Mouse (Mus musculus): Measurements from ENCODE around the gene Cox14. TPM values are rescaled to one million over a fixed set of nuclear protein-coding genes. Genes with fewer than 3 reads are reported as not detected.

The Cox14 gene
- polyA plus RNA-seq (2012; rRNA removed): 301 and 397 TPM in 2 replicates

DNA sequence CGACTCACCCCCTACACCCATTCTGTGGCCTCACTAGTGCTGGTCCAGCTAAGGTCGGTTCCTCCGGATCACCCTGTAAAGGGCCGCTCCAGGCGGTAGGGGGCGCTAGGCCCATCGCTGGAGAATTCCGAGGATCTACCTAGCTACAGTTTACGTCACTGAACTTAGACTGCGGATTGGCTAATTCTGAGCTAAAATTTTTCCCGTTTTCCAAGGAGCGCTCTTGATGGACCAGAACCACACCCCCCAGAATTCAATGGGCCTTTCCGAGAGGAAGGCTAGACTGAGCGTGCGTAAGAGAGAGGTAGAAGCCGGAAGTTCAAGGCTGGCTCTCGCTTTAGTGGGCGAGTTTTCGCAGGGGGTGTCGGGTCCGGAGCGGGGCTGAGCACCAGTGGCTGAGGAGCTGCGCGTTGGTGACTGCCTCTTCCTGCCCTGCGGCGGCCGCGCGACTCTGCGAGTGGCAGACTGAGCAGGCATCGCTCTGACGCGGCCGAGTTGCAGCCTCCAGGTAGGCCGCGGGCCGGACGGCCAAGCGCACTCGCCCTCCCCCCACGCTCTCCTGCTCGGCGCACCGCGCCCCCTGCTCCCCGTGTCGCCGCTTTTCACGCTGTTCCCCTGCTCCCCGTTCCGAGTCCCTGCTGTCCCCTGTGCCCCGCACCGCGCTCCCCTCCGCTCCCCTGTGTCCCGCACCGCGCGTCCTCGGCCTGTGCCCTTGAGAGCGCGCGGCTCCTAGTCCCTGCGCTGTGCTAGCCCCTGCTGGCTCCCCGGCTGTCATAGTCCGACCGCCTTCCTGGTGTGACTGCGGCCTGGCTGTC, at the start of gene Cox14:
Cox14 (plus strand) TSS at position 278 of the 815 bp plus-strand sequence.
- Histone ChIP-seq H3K27me3 (ENCODE audit: control insufficient read depth, insufficient read depth, low read length) (no peaks in the 10 kb centered on the region), H3K4me3 (ENCODE audit: low read depth, low read length) (peak within 1 kb of the TSS; percentile 88), H3K27ac (ENCODE audit: insufficient read depth, low read depth, low read length) (peak within 1 kb of the TSS; percentile 95), H3K4me1 (ENCODE audit: control insufficient read depth, insufficient read depth, insufficient read length, low read length) (peaks cover 25% of the 10 kb centered on the region), H3K36me3 (ENCODE audit: control insufficient read depth, insufficient read depth, low read length) (peaks cover 49% of the 10 kb centered on the region)
- TF ChIP-seq CTCF (IDR thresholded peaks at IDR 0.05; ENCODE audit: extremely low read depth, insufficient read length, insufficient replicate concordance, low read depth, low read length) (peak; percentile 97), POLR2A (IDR thresholded peaks at IDR 0.05; ENCODE audit: low read depth, low read length) (peak; percentile 80)
- WGBS: under 1% methylated on average over 68 of the region's 68 CpGs

DNA sequence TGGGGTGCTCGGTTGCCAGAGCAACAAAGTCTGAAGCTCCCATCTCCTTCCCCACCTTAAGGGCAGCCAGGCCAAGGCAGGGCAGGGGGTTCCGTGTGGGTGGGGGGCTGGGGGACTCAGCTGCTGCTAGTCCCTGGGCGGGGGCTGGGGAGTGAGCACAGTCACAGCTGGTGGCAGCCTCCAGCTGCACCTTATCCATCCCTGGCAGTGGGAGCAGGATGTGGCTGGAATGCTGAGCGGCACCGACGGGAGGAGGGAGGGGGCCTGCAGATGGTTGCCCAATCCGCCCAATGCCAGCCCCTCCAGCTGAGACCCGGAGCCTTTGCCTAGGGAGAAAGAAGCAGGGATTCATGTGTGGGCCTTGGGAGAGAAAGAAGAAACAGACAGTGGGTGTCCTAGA, 48.3 kb upstream of the Cox14 start:
- Histone ChIP-seq H3K27me3 (ENCODE audit: control insufficient read depth, insufficient read depth, low read length) (0 out of 2 replicates have a peak, but pooled peaks cover 3% of the 10 kb centered on the region), H3K4me3 (ENCODE audit: low read depth, low read length) (no peak overlapping the region), H3K27ac (ENCODE audit: insufficient read depth, low read depth, low read length) (no peak overlapping the region), H3K4me1 (ENCODE audit: control insufficient read depth, insufficient read depth, insufficient read length, low read length) (no peaks in the 10 kb centered on the region), H3K36me3 (ENCODE audit: control insufficient read depth, insufficient read depth, low read length) (no peaks in the 10 kb centered on the region)
- TF ChIP-seq POLR2A (IDR thresholded peaks at IDR 0.05; ENCODE audit: low read depth, low read length) (no peak), CTCF (IDR thresholded peaks at IDR 0.05; ENCODE audit: extremely low read depth, insufficient read length, insufficient replicate concordance, low read depth, low read length) (no peak)
- 75% methylated on average over 8 of the region's 8 CpGs for WGBS

DNA sequence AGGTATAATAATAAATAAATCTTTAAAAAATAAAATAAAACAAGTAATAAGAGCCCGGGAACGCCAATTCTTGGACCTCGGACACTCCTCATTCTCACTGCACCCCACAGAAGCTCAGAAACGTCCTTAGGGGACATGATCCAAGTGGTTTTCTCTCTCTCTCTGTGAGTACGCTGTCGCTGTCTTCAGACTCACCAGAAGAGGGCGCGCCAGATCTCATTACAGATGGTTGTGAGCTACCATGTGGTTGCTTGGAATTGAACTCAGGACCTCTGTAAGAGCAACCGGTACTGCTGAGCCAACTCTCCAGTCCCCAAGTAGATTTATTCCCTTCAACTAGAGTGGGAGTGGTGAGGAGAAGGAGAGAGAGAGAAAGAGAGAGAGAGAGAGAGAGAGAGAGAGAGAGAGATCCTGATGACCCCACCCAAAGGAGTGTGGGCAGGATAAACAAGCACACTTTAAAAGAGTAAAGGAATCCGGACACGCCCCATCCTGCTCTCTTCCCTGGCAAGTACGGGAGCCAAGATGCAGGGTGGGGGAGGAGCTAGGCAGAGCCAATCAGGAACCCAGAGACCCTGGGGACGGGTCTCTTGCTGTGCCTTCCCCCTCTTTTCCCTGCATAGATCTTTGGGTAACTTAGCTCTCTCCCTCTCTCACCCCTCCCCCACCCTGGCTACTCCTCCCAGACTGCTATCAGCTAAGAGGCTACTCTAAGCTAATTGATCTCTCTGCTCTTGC, 47.2 kb upstream of the Cox14 start:
- 14% methylated on average over 13 of the region's 13 CpGs for WGBS
- Histone ChIP-seq H3K36me3 (ENCODE audit: control insufficient read depth, insufficient read depth, low read length) (no peaks in the 10 kb centered on the region), H3K4me1 (ENCODE audit: control insufficient read depth, insufficient read depth, insufficient read length, low read length) (no peaks in the 10 kb centered on the region), H3K27me3 (ENCODE audit: control insufficient read depth, insufficient read depth, low read length) (0 out of 2 replicates have a peak, but pooled peaks cover 3% of the 10 kb centered on the region), H3K27ac (ENCODE audit: insufficient read depth, low read depth, low read length) (no peak overlapping the region), H3K4me3 (ENCODE audit: low read depth, low read length) (no peak overlapping the region)
- peak; percentile 37; the same call in 1 of the 2 replicates for TF ChIP-seq CTCF (IDR thresholded peaks at IDR 0.05; ENCODE audit: extremely low read depth, insufficient read length, insufficient replicate concordance, low read depth, low read length)
- TF ChIP-seq POLR2A (IDR thresholded peaks at IDR 0.05; ENCODE audit: low read depth, low read length): no peak

DNA sequence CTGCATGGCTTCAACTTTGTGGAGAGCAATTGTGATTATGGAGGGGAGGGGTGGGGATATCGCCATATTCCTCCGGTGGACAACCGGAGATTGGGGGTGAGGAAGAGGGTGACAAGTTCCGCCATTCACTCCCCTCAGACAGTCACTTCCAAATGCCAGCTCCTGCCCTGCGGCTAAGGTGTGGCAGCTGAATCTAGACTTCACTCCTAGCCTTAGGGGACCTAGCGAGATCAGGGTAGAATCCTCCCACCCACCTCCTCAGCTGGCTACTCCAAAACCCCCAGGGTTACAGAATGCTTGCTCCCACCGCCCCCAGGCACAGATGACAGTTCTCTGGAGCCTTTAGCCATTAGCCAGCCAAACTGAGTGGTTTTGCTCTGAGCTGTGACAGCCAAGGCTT, 46.4 kb upstream of the Cox14 start:
- no peak for TF ChIP-seq CTCF (IDR thresholded peaks at IDR 0.05; ENCODE audit: extremely low read depth, insufficient read length, insufficient replicate concordance, low read depth, low read length)
- TF ChIP-seq POLR2A (IDR thresholded peaks at IDR 0.05; ENCODE audit: low read depth, low read length): no peak
- WGBS: 61% methylated on average over 7 of the region's 7 CpGs
- Histone ChIP-seq H3K4me1 (ENCODE audit: control insufficient read depth, insufficient read depth, insufficient read length, low read length) (no peaks in the 10 kb centered on the region), H3K27me3 (ENCODE audit: control insufficient read depth, insufficient read depth, low read length) (0 out of 2 replicates have a peak, but pooled peaks cover 3% of the 10 kb centered on the region), H3K4me3 (ENCODE audit: low read depth, low read length) (no peak overlapping the region), H3K27ac (ENCODE audit: insufficient read depth, low read depth, low read length) (no peak overlapping the region), H3K36me3 (ENCODE audit: control insufficient read depth, insufficient read depth, low read length) (no peaks in the 10 kb centered on the region)

DNA sequence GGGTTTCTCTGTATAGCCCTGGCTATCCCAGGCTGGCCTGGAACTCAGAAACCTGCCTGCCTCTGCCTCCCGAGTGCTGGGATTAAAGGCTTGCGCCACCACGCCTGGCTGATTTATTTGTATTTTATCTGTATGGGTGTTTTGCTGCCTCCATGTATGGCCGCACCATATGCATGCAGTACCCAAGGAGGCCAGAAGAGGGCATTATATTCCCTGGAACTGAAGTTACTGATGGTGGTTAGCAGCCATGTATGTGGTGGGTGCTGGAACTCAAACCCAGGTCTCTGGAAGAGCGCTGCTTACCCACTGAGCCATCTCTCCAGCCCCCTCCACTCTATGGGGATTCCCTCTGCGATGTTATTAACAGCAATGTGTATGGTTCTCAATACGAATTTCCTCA, 42.5 kb upstream of the Cox14 start:
- WGBS: 89% methylated on average over 7 of the region's 7 CpGs
- H3K4me3 ChIP-seq (ENCODE audit: low read depth, low read length): no peak overlapping the region
- no peak for TF ChIP-seq POLR2A (IDR thresholded peaks at IDR 0.05; ENCODE audit: low read depth, low read length)
- TF ChIP-seq CTCF (IDR thresholded peaks at IDR 0.05; ENCODE audit: extremely low read depth, insufficient read length, insufficient replicate concordance, low read depth, low read length): peak; percentile 45; the same call in 1 of the 2 replicates
- H3K36me3 ChIP-seq (ENCODE audit: control insufficient read depth, insufficient read depth, low read length): no peaks in the 10 kb centered on the region
- no peaks in the 10 kb centered on the region for H3K4me1 ChIP-seq (ENCODE audit: control insufficient read depth, insufficient read depth, insufficient read length, low read length)
- no peak overlapping the region for H3K27ac ChIP-seq (ENCODE audit: insufficient read depth, low read depth, low read length)
- H3K27me3 ChIP-seq (ENCODE audit: control insufficient read depth, insufficient read depth, low read length): 0 out of 2 replicates have a peak, but pooled peaks cover 3% of the 10 kb centered on the region

DNA sequence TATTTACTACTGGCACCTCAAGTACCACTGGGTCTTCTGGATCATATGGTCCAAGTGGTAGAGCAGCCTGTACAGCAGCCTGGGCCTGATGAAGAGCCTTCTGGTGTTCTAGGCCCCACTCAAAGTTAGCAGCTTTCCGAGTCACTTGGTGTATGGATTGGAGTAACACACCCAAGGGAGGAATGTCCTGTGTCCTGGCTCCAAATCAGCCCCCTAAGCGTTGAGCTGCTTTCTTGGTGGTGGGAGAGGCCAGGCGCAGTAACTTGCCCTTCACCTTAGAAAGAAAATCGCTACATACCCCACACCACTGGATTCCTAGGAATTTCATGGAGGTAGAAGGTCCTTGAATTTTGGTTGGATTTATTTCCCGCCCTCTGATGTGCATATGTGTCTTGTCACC, 41.3 kb upstream of the Cox14 start:
- 0 out of 2 replicates have a peak, but pooled peaks cover 3% of the 10 kb centered on the region for H3K27me3 ChIP-seq (ENCODE audit: control insufficient read depth, insufficient read depth, low read length)
- WGBS: 88% methylated on average over 5 of the region's 5 CpGs
- H3K4me3 ChIP-seq (ENCODE audit: low read depth, low read length): no peak overlapping the region
- no peaks in the 10 kb centered on the region for H3K4me1 ChIP-seq (ENCODE audit: control insufficient read depth, insufficient read depth, insufficient read length, low read length)
- H3K36me3 ChIP-seq (ENCODE audit: control insufficient read depth, insufficient read depth, low read length): no peaks in the 10 kb centered on the region
- H3K27ac ChIP-seq (ENCODE audit: insufficient read depth, low read depth, low read length): no peak overlapping the region
- no peak for TF ChIP-seq POLR2A (IDR thresholded peaks at IDR 0.05; ENCODE audit: low read depth, low read length)
- no peak for TF ChIP-seq CTCF (IDR thresholded peaks at IDR 0.05; ENCODE audit: extremely low read depth, insufficient read length, insufficient replicate concordance, low read depth, low read length)

DNA sequence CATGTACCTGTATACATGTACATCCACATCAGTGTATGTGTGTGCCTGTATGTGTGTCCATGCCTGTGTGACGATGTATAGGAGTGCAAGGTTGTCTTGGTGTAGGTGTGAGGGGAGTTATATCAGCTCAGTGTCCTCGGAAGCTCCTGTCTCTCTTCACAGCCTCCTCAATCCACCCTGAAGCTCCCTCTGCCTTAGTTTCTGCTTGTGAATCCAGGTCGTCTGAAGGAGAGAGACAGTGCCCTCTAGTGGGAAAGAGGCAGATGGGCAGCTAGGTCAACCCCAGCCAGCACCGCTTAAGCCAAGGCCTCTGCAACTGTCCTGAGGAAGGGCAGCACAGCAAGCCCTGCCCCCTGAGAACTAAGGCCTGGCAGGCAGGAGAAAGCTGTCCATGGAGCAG, 36.7 kb upstream of the Cox14 start:
- WGBS: 3% methylated on average over 4 of the region's 4 CpGs
- Histone ChIP-seq H3K27me3 (ENCODE audit: control insufficient read depth, insufficient read depth, low read length) (no peaks in the 10 kb centered on the region), H3K36me3 (ENCODE audit: control insufficient read depth, insufficient read depth, low read length) (no peaks in the 10 kb centered on the region), H3K27ac (ENCODE audit: insufficient read depth, low read depth, low read length) (no peak overlapping the region), H3K4me1 (ENCODE audit: control insufficient read depth, insufficient read depth, insufficient read length, low read length) (no peaks in the 10 kb centered on the region), H3K4me3 (ENCODE audit: low read depth, low read length) (no peak overlapping the region)
- TF ChIP-seq CTCF (IDR thresholded peaks at IDR 0.05; ENCODE audit: extremely low read depth, insufficient read length, insufficient replicate concordance, low read depth, low read length) (peak; percentile 90; the same call in 1 of the 2 replicates), POLR2A (IDR thresholded peaks at IDR 0.05; ENCODE audit: low read depth, low read length) (no peak)

Data from small intestine, adult 2 months (tissue).